Mouse (Mus musculus) forebrain, embryonic 12.5 days (tissue): ENCODE results near the gene Gp9. TPM values are rescaled to one million over a fixed set of nuclear protein-coding genes. Genes with fewer than 3 reads are reported as not detected.

ENCODE experiments used
- ATAC-seq: fragments of 200-750 bp; cut with Nextera tagmentation; 2 replicates; pipeline ENCODE4 v1.8.0; 2017; ENCODE audit warnings: moderate TSS enrichment; ENCODE audit not compliant: low FRiP score
- H3K27ac ChIP-seq: fragments of 300-500 bp; sonication (generic); 2 replicates; pipeline ENCODE4 v1.5.1; 2016; ENCODE audit warnings: mild to moderate bottlenecking
- H3K27me3 ChIP-seq: fragments of 300-500 bp; sonication (generic); 2 replicates; pipeline ENCODE4 v1.6.1; 2016; ENCODE audit warnings: mild to moderate bottlenecking
- H3K36me3 ChIP-seq: fragments of 300-500 bp; sonication (generic); replicated peaks from 2 replicates; pipeline ENCODE4 v1.6.1; 2016; ENCODE audit warnings: mild to moderate bottlenecking
- H3K4me1 ChIP-seq: fragments of 300-500 bp; sonication (generic); 2 replicates; pipeline ENCODE4 v1.6.1; 2016
- H3K4me2 ChIP-seq: fragments of 300-500 bp; sonication (generic); 2 replicates; pipeline ENCODE4 v1.6.1; 2016; ENCODE audit warnings: mild to moderate bottlenecking, moderate library complexity
- H3K4me3 ChIP-seq: fragments of 300-500 bp; sonication (generic); replicated peaks from 2 replicates; pipeline ENCODE4 v1.5.1; 2016; ENCODE audit warnings: mild to moderate bottlenecking
- H3K9ac ChIP-seq: fragments of 300-500 bp; sonication (generic); 2 replicates; pipeline ENCODE4 v1.6.1; 2016; ENCODE audit warnings: mild to moderate bottlenecking
- H3K9me3 ChIP-seq: fragments of 300-500 bp; sonication (generic); 2 replicates; pipeline ENCODE4 v1.6.1; 2016
- WGBS: fragments of 180-500 bp; shearing (Covaris S2); methylation state at CpG from one replicate; pipeline ENCODE4 v1.1.7; 2016; 5-methylcytosine and 5-hydroxymethylcytosine counted together
- polyA plus RNA-seq: library from polyadenylated mRNA; unstranded; fragments of >200 nt; fragmentation: Nextera tagmentation; extraction: Ambion mirVana; gene quantifications from 2 replicates; pipeline ENCODE4 v1.2.1, GENCODE M21; 2016

Gp9 gene
- 0.88 and 1.00 TPM in 2 replicates for polyA plus RNA-seq

DNA sequence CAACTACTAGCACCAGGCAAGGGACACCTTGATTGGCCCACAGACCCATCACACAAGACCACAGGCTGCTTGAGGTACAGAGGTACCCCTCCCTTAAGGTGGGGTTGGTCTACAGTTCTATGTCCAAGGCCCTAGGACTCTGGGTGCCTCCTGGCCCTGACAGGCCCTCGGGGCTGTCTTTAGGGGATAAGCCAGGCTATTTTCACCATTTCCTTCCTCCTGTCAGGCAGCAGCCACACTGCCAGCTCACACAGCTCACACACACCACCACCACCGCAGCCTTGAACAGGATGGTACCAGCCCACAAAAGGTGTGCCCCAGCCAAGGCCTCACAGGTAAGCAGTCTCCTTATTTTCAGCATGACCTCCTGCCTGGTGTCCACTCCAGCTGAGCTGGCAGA, at the start of gene Gp9:
Gene Gp9 (plus strand): TSS at position 231 of the 400 bp plus-strand sequence.
- no peak within 1 kb of the TSS for H3K4me2 ChIP-seq
- H3K36me3 ChIP-seq = no peaks in the 10 kb centered on the region
- H3K4me3 ChIP-seq = no peak within 1 kb of the TSS
- no peak within 1 kb of the TSS for H3K27ac ChIP-seq
- no peak within 1 kb of the TSS for H3K9ac ChIP-seq
- ATAC-seq = no peak
- no peaks in the 10 kb centered on the region for H3K4me1 ChIP-seq
- 79% methylated on average over 2 of the region's 2 CpGs for WGBS
- no peaks in the 10 kb centered on the region for H3K27me3 ChIP-seq
- H3K9me3 ChIP-seq = no peaks in the 10 kb centered on the region

DNA sequence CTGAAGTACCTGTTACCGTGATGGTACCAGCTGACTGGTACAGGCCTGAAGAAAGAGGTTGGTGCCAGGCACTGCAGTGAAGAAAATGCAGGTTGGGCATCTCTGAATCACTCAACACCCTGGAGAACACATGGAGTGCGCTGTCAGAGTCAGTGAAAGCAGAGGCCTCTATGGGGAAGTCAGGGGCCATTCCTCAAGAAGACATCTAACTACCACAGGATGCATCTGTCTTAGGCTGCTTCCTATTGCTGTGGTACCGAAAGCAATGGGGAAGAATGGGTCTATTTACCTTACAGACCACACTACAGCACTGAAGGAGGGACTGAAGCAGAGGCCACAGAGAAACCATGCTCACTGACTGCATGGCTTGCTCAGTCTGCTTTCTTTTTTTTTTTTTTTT, 49.8 kb upstream of the Gp9 start:
- no peak overlapping the region for H3K27ac ChIP-seq
- no peak for ATAC-seq
- H3K27me3 ChIP-seq = peaks cover 45% of the 10 kb centered on the region
- no peak overlapping the region for H3K9ac ChIP-seq
- no peak overlapping the region for H3K4me3 ChIP-seq
- no peak overlapping the region for H3K4me2 ChIP-seq
- WGBS = 73% methylated on average over 3 of the region's 3 CpGs
- peaks cover 40% of the 10 kb centered on the region for H3K4me1 ChIP-seq
- no peaks in the 10 kb centered on the region for H3K36me3 ChIP-seq
- no peaks in the 10 kb centered on the region for H3K9me3 ChIP-seq

DNA sequence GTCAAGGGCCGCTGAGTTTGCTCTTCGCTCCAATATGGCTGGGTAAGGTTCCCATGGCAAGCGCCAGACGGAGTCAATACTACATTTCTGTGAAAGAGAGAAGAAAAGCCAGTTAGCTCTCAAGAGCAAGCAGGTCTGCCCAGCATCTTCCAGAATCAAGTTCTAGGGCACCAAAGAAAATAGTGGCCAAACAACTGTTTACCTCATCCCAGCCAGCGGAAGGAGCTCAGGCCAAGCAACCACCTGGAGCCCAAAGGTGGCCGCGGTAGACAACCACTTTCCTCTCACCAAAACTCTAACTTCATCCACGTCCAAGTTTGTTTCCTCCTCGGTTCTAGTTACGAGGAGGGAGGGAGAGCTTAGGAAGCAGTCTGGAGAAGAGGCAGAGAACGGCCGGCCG, 47.7 kb upstream of the Gp9 start:
- WGBS = 13% methylated on average over 13 of the region's 13 CpGs
- peaks cover 47% of the 10 kb centered on the region for H3K4me1 ChIP-seq
- H3K4me3 ChIP-seq = peak overlapping the region; percentile 58
- no peak overlapping the region for H3K27ac ChIP-seq
- ATAC-seq = no peak
- H3K36me3 ChIP-seq = no peaks in the 10 kb centered on the region
- 0 out of 2 replicates have a peak overlapping the region, but pooled peaks have one; percentile 54 for H3K9ac ChIP-seq
- no peaks in the 10 kb centered on the region for H3K9me3 ChIP-seq
- peaks cover 65% of the 10 kb centered on the region for H3K27me3 ChIP-seq
- H3K4me2 ChIP-seq = peak overlapping the region; percentile 93

DNA sequence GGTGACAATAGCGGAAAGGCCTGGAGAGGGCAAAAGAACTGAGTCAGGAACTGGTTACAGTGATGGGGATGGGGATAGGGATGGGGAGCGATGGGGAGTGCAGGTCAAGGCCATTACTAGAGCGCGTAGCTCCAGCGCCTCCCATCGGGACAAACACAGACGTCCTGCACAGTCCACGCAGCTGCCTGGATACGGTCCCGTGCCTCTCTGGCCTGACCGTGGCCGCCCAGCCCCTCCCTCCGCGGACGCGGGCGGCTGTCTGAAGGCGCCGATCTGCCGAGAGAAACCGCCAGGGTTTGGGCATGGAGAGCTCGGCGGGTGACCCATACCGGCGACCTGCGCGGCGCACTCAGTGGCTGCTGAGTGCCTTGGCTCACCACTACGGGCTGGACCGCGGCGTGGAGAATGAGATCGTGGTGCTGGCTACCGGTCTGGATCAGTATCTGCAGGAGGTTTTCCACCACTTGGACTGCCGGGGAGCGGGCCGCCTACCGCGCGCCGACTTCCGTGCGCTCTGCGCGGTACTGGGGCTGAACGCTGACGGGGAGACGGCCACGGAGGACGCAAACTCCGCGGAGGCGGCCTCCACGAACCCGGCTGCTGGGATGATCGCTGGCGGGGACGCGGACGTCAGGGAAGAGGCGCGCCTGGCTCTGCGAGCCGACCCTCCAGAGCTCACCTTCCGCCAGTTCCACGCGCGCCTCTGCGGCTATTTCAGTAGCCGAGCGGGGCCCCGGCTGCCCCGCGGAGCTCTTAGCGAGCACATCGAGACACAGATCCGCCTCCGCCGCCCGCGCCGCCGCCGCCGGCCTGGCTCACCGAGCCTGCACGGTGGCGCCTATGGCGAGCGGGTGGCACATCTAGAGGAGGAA, 47.0 kb upstream of the Gp9 start, which contains the start of gene Efcc1:
Gene Efcc1 (plus strand): TSS at position 279 of the 872 bp plus-strand sequence.
- Histone ChIP-seq H3K27me3 (peaks cover 69% of the 10 kb centered on the region), H3K4me2 (peak within 1 kb of the TSS; percentile 93), H3K27ac (no peak within 1 kb of the TSS), H3K9ac (peak within 1 kb of the TSS; percentile 54), H3K4me3 (peak within 1 kb of the TSS; percentile 58), H3K36me3 (no peaks in the 10 kb centered on the region), H3K9me3 (no peaks in the 10 kb centered on the region), H3K4me1 (peaks cover 42% of the 10 kb centered on the region)
- WGBS = under 1% methylated on average over 89 of the region's 90 CpGs
- peak; percentile 67 for ATAC-seq

DNA sequence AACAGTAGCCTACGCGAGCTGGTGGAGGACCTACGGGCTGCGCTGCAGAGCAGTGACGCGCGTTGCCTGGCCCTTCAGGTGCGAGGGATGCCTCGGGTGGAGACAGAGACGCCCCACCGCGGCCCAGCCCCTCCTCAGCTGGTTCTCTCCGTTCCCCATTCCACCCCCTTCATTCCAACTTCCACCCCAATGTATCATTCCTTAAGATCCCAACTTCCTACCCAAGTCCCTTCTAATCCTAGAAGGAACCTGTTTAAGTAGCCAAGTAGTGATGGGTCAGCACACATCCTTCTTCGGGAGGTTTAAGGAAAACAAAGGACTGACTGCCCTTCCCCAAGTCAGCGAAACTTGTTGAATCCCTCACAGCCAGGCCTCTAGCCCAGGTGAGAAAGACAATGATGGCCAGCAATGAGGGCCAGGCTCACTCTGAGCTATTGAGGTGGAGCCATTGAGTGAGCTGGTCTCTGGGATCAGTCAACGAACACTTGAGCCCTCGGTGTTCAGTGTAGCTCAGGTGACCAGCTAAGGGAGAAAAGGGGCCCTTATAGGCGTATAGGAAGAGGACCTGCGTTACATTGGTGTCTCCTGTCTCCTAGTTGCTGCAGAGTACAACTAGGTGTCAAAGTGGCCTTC, 46.3 kb upstream of the Gp9 start:
- H3K9ac ChIP-seq = peak overlapping the region; percentile 54
- no peak overlapping the region for H3K27ac ChIP-seq
- 2% methylated on average over 19 of the region's 19 CpGs for whole genome bisulfite sequencing
- peak overlapping the region; percentile 58 for H3K4me3 ChIP-seq
- ATAC-seq = no peak
- no peaks in the 10 kb centered on the region for H3K9me3 ChIP-seq
- H3K27me3 ChIP-seq = peaks cover 72% of the 10 kb centered on the region
- peak overlapping the region; percentile 93 for H3K4me2 ChIP-seq
- H3K36me3 ChIP-seq = no peaks in the 10 kb centered on the region
- H3K4me1 ChIP-seq = peaks cover 38% of the 10 kb centered on the region

DNA sequence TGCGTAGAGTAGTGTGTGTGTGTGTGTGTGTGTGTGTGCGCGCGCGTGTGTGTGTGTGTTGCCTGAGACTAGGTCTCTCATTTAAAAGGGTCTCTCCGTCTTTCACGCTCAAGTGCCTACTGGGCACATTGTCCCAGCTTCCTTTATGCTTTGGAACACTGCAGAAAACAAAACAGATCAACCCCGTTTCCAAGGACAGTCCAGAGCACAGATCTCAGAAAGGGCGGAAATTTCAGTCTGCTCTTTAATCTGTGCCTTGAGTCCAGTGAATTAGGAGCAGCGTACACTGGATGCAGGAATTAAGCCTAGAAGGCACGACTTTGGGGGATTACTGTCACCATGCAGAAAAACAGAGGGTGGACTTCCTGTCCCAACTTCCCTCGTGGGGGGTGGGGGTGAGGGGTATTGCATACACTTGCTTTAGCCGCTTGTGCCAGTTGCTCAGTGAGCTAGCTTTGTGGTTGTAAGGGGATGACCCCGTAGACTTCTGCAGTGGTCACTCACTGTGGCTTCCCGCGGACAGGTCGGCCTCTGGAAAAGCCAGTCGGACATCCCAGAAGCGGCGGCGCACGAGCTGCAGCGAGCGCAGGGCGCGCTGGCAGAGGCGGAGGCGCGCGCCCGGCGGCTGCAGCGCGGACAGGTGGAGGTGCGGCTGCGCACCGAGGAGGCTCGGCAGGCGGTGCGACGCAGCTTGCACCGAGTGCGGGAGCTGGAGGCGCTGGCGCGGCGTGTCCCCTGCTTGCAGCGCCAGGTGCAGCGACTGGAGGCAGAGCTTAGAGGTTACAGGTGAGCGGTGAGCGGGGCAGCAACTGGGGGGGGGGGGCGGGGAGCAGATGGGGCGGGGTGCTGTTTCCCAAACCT, 45.5 kb upstream of the Gp9 start:
- under 1% methylated on average over 49 of the region's 53 CpGs for WGBS
- 0 out of 2 replicates have a peak overlapping the region, but pooled peaks have one; percentile 12 for H3K9ac ChIP-seq
- peaks cover 77% of the 10 kb centered on the region for H3K27me3 ChIP-seq
- H3K4me1 ChIP-seq = peaks cover 38% of the 10 kb centered on the region
- H3K36me3 ChIP-seq = no peaks in the 10 kb centered on the region
- no peak overlapping the region for H3K27ac ChIP-seq
- peak overlapping the region; percentile 93 for H3K4me2 ChIP-seq
- ATAC-seq = 0 out of 2 replicates have a peak, but pooled peaks have one; percentile 17
- H3K9me3 ChIP-seq = no peaks in the 10 kb centered on the region
- H3K4me3 ChIP-seq = peak overlapping the region; percentile 58

DNA sequence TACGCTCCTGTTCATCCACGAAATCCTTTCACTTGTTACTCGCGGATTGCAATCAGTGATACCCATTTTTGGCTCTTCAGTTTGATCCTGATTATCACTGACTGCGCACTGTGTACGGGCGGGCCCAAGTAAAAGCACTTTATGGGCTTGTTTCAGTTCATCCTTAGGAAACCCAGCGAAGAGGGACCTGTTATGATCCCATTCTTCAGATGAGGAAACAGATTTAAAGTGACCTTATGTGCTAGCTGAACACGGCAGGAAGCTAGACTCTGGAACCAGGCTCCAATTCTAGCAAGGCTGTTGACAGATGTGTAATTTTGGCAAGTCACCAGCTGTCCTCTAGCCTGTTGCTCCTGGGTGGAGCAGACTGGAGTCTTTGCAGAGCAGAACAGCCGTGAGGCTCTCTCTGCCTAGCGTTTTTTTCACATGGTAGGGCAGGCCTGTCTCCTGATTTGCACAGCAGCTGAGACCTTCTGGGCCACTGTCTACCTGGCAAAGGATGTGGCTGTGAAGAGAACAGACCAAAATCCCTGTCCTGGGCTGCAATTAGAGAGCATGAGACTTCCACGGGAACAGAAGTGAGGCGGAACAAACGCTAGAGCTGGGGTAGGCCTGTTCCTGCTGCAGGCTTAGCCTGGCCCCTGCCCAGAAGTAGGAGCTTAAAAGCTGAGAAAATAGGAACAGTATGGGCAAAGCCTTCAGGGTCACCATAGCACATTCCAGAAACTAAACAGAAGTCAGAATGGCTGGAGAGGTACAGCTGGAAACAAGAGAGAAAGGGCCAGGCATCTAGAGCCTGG, 44.5 kb upstream of the Gp9 start:
- H3K36me3 ChIP-seq = no peaks in the 10 kb centered on the region
- H3K4me3 ChIP-seq = peak overlapping the region; percentile 58
- ATAC-seq = no peak
- no peak overlapping the region for H3K9ac ChIP-seq
- H3K9me3 ChIP-seq = no peaks in the 10 kb centered on the region
- H3K4me1 ChIP-seq = peaks cover 46% of the 10 kb centered on the region
- no peak overlapping the region for H3K27ac ChIP-seq
- peak overlapping the region; percentile 93 for H3K4me2 ChIP-seq
- H3K27me3 ChIP-seq = peaks cover 77% of the 10 kb centered on the region
- WGBS = 26% methylated on average over 14 of the region's 14 CpGs

DNA sequence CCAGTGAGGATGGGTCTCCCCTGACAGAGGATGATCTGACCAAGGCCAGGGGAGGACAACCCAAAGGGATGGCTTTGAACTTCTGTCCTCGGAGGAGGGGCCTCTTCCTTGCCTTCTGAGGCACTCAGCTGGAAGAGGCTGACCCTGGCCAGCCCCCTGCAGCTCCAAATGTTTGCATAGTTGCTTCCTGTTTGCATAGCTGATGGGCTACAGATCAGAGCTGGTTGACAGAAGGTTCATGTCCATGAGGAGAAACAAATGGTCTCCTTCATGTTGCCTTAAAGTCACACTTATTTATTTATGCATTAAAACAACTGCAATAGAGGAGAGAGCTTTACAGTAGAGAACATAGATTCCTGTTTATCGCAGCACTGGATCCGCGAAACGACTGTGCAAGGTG, 43.7 kb upstream of the Gp9 start:
- 80% methylated on average over 5 of the region's 5 CpGs for WGBS

DNA sequence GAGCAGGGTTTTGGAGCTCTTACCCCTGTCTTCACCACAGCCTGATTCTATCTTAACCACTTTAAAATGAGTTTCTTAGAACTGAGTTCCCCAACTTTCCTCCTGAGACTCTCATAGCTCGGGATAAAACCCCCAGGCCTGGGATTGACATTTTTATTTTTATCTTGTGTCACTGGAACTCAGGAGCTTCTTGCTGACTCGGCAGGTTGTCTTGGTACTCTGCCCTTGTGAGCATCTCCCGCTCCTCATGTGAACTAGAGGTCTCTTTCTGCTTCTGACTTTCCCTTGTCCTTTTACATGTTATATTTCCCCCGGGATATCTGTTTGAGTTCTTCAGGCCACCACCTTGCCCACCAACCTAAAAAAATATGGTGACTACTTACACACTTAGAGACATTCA, 40.9 kb upstream of the Gp9 start:
- WGBS = 88% methylated on average over 4 of the region's 4 CpGs
- no peaks in the 10 kb centered on the region for H3K36me3 ChIP-seq
- H3K4me2 ChIP-seq = no peak overlapping the region
- no peaks in the 10 kb centered on the region for H3K9me3 ChIP-seq
- no peak overlapping the region for H3K27ac ChIP-seq
- no peak for ATAC-seq
- peaks cover 44% of the 10 kb centered on the region for H3K27me3 ChIP-seq
- H3K4me3 ChIP-seq = no peak overlapping the region
- H3K4me1 ChIP-seq = peaks cover 29% of the 10 kb centered on the region
- H3K9ac ChIP-seq = no peak overlapping the region

More for the DNA sequence above, 43.7 kb upstream of the Gp9 start:
- Histone ChIP-seq H3K4me3 (no peak overlapping the region), H3K9me3 (no peaks in the 10 kb centered on the region), H3K27ac (no peak overlapping the region), H3K27me3 (peaks cover 72% of the 10 kb centered on the region), H3K9ac (no peak overlapping the region), H3K4me1 (peaks cover 48% of the 10 kb centered on the region), H3K4me2 (no peak overlapping the region), H3K36me3 (no peaks in the 10 kb centered on the region)
- no peak for ATAC-seq

DNA sequence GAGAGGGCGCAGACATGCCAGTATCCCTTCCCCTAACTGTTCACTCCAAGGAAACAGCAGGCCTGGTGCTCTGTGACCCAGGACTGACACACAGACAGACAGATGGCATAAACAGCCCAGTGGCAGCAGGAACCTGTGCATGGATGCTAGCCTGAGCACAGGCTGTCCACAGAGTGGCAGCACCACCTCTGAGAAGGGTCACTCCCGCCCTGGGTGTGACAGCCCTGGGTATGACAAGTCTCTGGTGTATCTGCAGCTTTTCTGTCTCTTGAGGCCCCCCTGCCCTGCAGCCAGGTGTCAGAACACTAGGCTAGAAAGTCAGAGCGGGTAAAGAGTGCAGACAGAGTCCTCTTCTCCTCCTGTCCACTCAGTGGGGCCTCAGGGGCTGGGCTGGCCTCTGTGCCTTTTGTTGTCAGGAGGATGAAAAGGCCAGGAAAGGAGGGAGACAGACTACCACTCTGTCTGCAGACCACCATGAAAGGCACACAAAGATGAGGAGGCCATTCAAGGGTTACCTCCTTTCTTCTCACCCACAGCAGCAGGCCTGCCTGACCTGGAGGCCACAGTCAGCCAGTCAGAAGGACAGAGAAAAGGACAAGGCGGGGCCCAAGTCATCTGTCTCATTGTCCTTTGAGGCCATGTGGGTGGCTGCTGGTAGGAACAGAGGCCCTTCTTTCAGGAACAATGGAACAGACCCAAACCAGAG, 39.8 kb upstream of the Gp9 start:
- no peak overlapping the region for H3K4me3 ChIP-seq
- peak overlapping the region; percentile 17; the same call in 1 of the 2 replicates for H3K9ac ChIP-seq
- no peaks in the 10 kb centered on the region for H3K9me3 ChIP-seq
- peaks cover 17% of the 10 kb centered on the region for H3K4me1 ChIP-seq
- ATAC-seq = no peak
- 35% methylated on average over 4 of the region's 4 CpGs for WGBS
- no peaks in the 10 kb centered on the region for H3K36me3 ChIP-seq
- peak overlapping the region; percentile 50 for H3K27ac ChIP-seq
- H3K4me2 ChIP-seq = peak overlapping the region; percentile 1; the same call in 1 of the 2 replicates
- H3K27me3 ChIP-seq = peaks cover 33% of the 10 kb centered on the region

DNA sequence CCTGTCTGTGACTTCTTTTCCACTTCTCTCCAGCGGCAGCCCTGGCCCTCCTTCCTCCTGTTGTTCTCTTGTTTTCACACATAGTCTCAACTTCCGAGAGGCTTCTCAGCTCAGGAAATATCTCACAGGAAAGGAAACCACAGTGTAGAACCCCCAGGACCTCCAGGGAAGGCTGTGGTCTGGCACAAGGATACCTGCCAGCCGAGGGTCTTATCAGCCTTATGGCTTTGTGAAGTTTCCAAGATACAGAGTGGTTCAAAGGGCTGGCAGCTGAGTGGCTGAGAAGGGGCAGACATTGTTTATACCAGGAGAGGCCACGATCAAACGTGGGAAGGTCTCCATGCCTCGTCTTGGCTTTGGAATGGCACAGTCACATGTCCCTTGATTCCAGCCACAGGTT, 38.0 kb upstream of the Gp9 start:
- WGBS = 81% methylated on average over 6 of the region's 6 CpGs
- Histone ChIP-seq H3K27ac (no peak overlapping the region), H3K36me3 (no peaks in the 10 kb centered on the region), H3K27me3 (peaks cover 14% of the 10 kb centered on the region), H3K9me3 (no peaks in the 10 kb centered on the region), H3K4me3 (no peak overlapping the region), H3K4me2 (no peak overlapping the region), H3K9ac (no peak overlapping the region), H3K4me1 (peaks cover 10% of the 10 kb centered on the region)
- no peak for ATAC-seq
